Mouse (Mus musculus) left cerebral cortex, postnatal 14 days (tissue): ENCODE data around the gene Cald1. TPM values are rescaled to one million over a fixed set of nuclear protein-coding genes. Genes with fewer than 3 reads are reported as not detected.

Experiments
- DNase-seq, 2 experiments: peaks; one replicate each; pipeline ENCODE4 v3.0.0; 2021 to 2022; ENCODE audit warnings: low spot score in 2 of 2, mixed read lengths in 1 of 2
- intact Hi-C: fragments of 180-260 bp; cut with DNase I; formaldehyde crosslinking; loops from one replicate; pipeline ENCODE4 v1.15.1; 2025
- total RNA-seq, 2 experiments: library from RNA; stranded (reverse); gene quantifications; 2 replicates each; pipeline ENCODE4 v1.2.3; 2021

Cald1 gene
- total RNA-seq, 2 experiments from 2014 or later: 20.8 to 23.8 TPM

- DNase-seq: no peak
- intact Hi-C loops: no loop called here
These were observed 199.6 kb downstream of the Cald1 start for GRCm38 (mm10) chr6:34797887-34798286.

DNA sequence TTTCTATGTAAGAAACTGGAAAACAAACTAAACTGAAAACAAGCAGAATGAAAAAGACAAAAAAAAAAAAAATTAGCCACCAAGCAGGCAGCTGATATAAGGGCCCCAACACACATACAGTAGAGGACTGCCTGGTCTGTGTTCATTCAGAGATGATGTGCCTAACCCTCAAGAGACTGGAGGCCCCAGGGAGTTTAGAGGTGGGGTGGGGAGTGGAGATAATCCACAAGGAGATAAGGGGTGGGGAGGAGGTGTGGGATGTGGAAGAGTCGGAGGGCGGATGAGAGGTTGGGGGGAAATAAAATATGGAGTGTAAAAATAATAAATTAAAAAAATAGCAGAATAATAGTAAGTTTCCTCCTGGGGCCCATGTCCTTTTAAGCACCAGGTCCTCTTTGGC is 207.3 kb downstream of the Cald1 start:
- DNase-seq: no peak

GRCm38 (mm10) chr6:34810651-34811050 is 212.4 kb downstream of the Cald1 start:
- intact Hi-C loops: no loop called here
- DNase-seq: no peak

More for the DNA sequence above, 207.3 kb downstream of the Cald1 start:
- intact Hi-C loops: no loop called here

GRCm38 (mm10) chr6:34824406-34824805 is 226.1 kb downstream of the Cald1 start:
- intact Hi-C loops: no loop called here
- peak; percentile 26 to 45 for DNase-seq

Other genes with a start within 250 kb of the Cald1 start
- gene Akr1b8, start 244.4 kb upstream of the Cald1 start, total RNA-seq: under 1 TPM; 0.40 to 0.51 TPM
- 10 to 100 TPM; 17.4 to 18.3 TPM for gene Akr1b10, start 214.3 kb upstream of the Cald1 start, total RNA-seq
- gene Akr1b7, start 186.2 kb upstream of the Cald1 start, total RNA-seq: not detected
- gene Bpgm, start 122.3 kb upstream of the Cald1 start, total RNA-seq: 10 to 100 TPM; 69.4 to 74.8 TPM
- 10 to 100 TPM; 14.5 to 19.3 TPM for gene Agbl3, start 181.9 kb downstream of the Cald1 start, total RNA-seq